Mouse (Mus musculus): ENCODE results near the gene Rps12. TPM values are rescaled to one million over a fixed set of nuclear protein-coding genes. Genes with fewer than 3 reads are reported as not detected.

Rps12 gene
- polyA plus RNA-seq, 1 experiment from 2014 or later, result 119 TPM

DNA sequence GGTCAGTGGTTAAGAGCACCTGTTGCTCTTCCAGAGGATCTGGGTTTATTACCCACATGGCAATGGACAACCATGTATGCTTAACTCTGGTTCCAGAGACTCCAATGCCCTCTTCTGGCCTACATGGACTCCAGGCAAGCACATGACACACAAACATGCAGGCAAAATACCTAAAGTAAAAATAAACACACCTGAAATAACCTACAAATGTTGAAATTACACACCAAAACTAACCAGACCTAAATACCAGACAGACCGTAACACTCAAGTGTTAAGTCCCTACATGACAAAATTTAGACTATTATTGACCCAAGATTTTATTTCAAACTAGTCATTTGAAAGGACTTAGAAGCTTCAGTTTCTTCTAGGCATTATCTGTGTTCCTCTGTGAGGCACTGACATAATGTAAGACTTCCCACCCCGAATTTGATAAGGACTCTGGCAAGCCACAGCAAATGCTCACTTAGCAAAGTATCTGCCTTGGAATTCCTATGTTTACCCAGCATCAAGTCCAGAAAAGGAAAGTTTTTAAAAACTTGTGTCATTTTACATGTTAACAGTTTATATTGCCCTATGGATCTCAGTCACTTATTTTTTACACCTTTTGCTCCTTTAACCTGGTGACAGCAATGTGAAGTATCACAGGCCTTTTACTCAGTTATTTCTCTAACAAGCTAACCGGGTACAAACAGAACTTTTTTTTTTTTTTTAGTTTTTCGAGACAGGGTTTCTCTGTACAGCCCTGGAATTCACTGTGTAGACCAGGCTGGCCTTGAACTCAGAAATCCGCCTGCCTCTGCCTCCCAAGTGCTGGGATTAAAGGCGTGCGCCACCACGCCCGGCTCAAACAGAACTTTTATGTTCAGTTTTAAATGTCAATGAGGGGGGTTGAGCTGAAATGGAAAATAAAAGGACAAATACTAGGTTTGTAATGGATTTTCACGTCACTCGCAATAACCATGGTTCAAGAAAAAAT, 5.0 kb downstream of the Rps12 start:
- WGBS, result 89% methylated on average over 11 of the region's 11 CpGs
- Histone ChIP-seq H3K9me3 (ENCODE audit: control insufficient read depth, low read length) (no peaks in the 10 kb centered on the region), H3K4me1 (ENCODE audit: control insufficient read depth, insufficient read depth, low read length) (peaks cover 8% of the 10 kb centered on the region), H3K9ac (replicated peaks; ENCODE audit: low read length) (no peak overlapping the region), H3K4me2 (ENCODE audit: low read length) (no peak overlapping the region), H3K27ac (replicated peaks; ENCODE audit: low read depth, low read length) (no peak overlapping the region), H3K36me3 (ENCODE audit: control insufficient read depth, insufficient read depth, low read length) (peaks cover 45% of the 10 kb centered on the region), H3K27me3 (ENCODE audit: control insufficient read depth, insufficient read depth, low read length) (no peaks in the 10 kb centered on the region), H3K4me3 (replicated peaks; ENCODE audit: low read depth, low read length) (no peak overlapping the region)
- DNase-seq (no peak), ATAC-seq (ENCODE audit: low FRiP score, low TSS enrichment) (no peak)

DNA sequence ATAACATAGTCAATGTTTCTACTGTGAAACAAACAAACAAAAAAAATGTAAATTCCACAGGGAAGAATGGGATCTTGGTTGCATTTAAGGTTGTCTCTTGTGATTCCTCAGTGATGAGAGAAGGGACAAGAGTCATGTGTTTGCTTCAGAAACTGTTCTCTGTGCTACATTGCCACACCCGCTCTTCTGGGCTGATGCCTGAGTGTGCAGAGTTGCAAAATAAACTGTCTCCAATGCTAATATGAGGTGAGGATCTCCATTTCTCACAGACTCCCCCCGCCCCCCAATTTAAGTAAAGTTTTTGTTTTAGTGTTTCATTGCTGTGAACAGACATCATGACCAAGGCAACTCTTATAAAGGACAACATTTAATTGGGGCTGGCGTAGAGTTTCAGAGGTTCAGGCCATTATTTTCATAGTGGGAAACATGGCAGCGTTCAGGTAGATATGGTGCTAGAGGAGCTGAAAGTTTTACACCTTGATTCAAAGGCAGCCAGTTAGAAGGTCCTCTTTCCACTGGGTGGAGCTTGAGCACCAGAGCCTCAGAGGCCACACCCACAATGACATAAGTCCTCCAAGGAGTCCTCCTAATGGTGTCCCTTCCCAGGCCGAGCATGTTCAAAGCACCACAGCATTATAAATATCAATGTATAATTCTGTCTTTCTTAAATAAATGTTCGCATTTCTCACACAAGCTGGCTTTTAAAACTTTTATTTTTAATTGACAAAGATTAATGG, 6.4 kb downstream of the Rps12 start:
- no peak overlapping the region for H3K4me3 ChIP-seq (replicated peaks; ENCODE audit: low read depth, low read length)
- 0 out of 2 replicates have a peak, but pooled peaks have one; percentile 7 for ATAC-seq (ENCODE audit: low FRiP score, low TSS enrichment)

DNA sequence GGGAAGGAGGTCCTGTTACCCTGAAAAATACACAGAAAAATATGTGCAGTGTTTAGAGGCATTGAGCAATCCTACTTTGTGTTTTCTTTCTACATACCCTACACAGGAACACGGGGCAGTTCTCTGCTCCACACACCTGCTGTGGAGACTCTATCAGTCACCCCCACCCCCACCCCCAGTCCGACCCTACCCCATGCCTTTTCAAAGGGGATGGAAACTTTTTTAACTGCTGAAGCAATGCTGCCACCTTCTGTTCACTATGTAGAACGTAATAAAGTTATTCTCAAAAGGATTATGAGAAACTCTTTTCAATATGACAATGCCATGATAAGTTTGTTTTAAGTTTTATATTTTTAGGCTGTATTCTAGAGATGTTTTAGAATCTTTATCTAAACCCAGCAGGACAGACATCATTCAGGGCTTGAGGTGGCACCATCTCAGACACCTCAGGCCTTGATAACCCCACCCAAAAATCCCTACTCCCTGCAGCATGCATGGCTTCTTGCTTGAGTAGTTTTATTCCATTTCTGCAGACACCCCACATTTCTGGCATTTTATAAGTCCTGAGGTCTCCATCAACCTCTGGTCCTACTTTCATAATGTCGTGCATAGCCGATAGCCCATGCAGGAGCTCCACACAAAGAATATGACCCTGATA, 9.7 kb downstream of the Rps12 start:
- H3K27ac ChIP-seq (replicated peaks; ENCODE audit: low read depth, low read length), result no peak overlapping the region
- no peak overlapping the region for H3K9ac ChIP-seq (replicated peaks; ENCODE audit: low read length)
- H3K4me3 ChIP-seq (replicated peaks; ENCODE audit: low read depth, low read length), result no peak overlapping the region
- 35% methylated on average over 5 of the region's 5 CpGs for WGBS
- DNase-seq (peak; percentile 76), ATAC-seq (ENCODE audit: low FRiP score, low TSS enrichment) (peak; percentile 49; the same call in 1 of the 2 replicates)
- H3K9me3 ChIP-seq (ENCODE audit: control insufficient read depth, low read length), result no peaks in the 10 kb centered on the region
- peaks cover 12% of the 10 kb centered on the region for H3K36me3 ChIP-seq (ENCODE audit: control insufficient read depth, insufficient read depth, low read length)
- H3K4me2 ChIP-seq (ENCODE audit: low read length), result no peak overlapping the region
- no peaks in the 10 kb centered on the region for H3K4me1 ChIP-seq (ENCODE audit: control insufficient read depth, insufficient read depth, low read length)
- H3K27me3 ChIP-seq (ENCODE audit: control insufficient read depth, insufficient read depth, low read length), result no peaks in the 10 kb centered on the region

More for the DNA sequence above, 6.4 kb downstream of the Rps12 start:
- DNase-seq, result no peak
- Histone ChIP-seq H3K9me3 (ENCODE audit: control insufficient read depth, low read length) (no peaks in the 10 kb centered on the region), H3K27me3 (ENCODE audit: control insufficient read depth, insufficient read depth, low read length) (no peaks in the 10 kb centered on the region), H3K27ac (replicated peaks; ENCODE audit: low read depth, low read length) (no peak overlapping the region), H3K4me1 (ENCODE audit: control insufficient read depth, insufficient read depth, low read length) (peaks cover under 1% of the 10 kb centered on the region), H3K9ac (replicated peaks; ENCODE audit: low read length) (no peak overlapping the region), H3K36me3 (ENCODE audit: control insufficient read depth, insufficient read depth, low read length) (peaks cover 43% of the 10 kb centered on the region), H3K4me2 (ENCODE audit: low read length) (no peak overlapping the region)
- WGBS, result 89% methylated on average over 6 of the region's 6 CpGs

DNA sequence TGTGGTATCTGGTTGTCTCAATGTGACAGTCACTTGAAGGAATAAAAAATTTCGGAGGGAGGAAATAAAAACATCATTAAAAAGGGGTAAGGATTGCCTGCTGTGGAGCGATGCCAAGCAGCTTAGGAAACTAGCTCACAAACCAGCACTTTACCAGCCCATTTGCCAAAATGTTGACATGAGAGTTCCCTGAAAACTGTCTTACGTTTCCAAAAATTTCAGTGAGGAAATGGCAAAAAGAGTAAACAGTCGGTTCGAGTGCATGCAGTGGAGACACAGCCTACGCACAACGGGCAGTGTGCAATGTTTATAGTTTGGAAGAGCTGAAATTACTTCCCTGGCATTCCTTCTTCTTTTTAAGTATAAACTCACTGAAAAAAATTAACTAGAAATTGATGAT, 32.9 kb downstream of the Rps12 start:
- WGBS, result 90% methylated on average over 7 of the region's 7 CpGs
- Histone ChIP-seq H3K9me3 (ENCODE audit: control insufficient read depth, low read length) (no peaks in the 10 kb centered on the region), H3K27ac (replicated peaks; ENCODE audit: low read depth, low read length) (no peak overlapping the region), H3K4me2 (ENCODE audit: low read length) (no peak overlapping the region), H3K27me3 (ENCODE audit: control insufficient read depth, insufficient read depth, low read length) (no peaks in the 10 kb centered on the region), H3K9ac (replicated peaks; ENCODE audit: low read length) (no peak overlapping the region), H3K4me1 (ENCODE audit: control insufficient read depth, insufficient read depth, low read length) (no peaks in the 10 kb centered on the region), H3K4me3 (replicated peaks; ENCODE audit: low read depth, low read length) (no peak overlapping the region), H3K36me3 (ENCODE audit: control insufficient read depth, insufficient read depth, low read length) (no peaks in the 10 kb centered on the region)
- ATAC-seq (ENCODE audit: low FRiP score, low TSS enrichment) (no peak), DNase-seq (no peak)

Other genes starting within 250 kb of the Rps12 start
- gene Slc18b1, start 9.7 kb upstream of the Rps12 start, polyA plus RNA-seq (2014; fragmentation: Nextera tagmentation; extraction: Ambion mirVana), result 16.4 and 21.2 TPM in 2 replicates
- not detected in 2 replicates for gene Vnn3, start 64.2 kb upstream of the Rps12 start, polyA plus RNA-seq (2014; fragmentation: Nextera tagmentation; extraction: Ambion mirVana)
- gene Vnn1, start 107.4 kb upstream of the Rps12 start, polyA plus RNA-seq (2014; fragmentation: Nextera tagmentation; extraction: Ambion mirVana), result 0.08 TPM in 1 of 2 replicates, not detected in the other
- not detected in 2 replicates for gene Taar1, start 133.1 kb upstream of the Rps12 start, polyA plus RNA-seq (2014; fragmentation: Nextera tagmentation; extraction: Ambion mirVana)
- gene Taar2, start 151.3 kb upstream of the Rps12 start, polyA plus RNA-seq (2014; fragmentation: Nextera tagmentation; extraction: Ambion mirVana), result not detected in 2 replicates
- not detected in 2 replicates for gene Taar3, start 162.3 kb upstream of the Rps12 start, polyA plus RNA-seq (2014; fragmentation: Nextera tagmentation; extraction: Ambion mirVana)
- not detected in 2 replicates for gene Taar4, start 173.2 kb upstream of the Rps12 start, polyA plus RNA-seq (2014; fragmentation: Nextera tagmentation; extraction: Ambion mirVana)
- gene Taar5, start 183.4 kb upstream of the Rps12 start, polyA plus RNA-seq (2014; fragmentation: Nextera tagmentation; extraction: Ambion mirVana), result not detected in 2 replicates
- gene Taar6, start 198.4 kb upstream of the Rps12 start, polyA plus RNA-seq (2014; fragmentation: Nextera tagmentation; extraction: Ambion mirVana), result not detected in 2 replicates
- gene Taar7a, start 206.2 kb upstream of the Rps12 start, polyA plus RNA-seq (2014; fragmentation: Nextera tagmentation; extraction: Ambion mirVana), result not detected in 2 replicates
- gene Taar7b, start 212.7 kb upstream of the Rps12 start, polyA plus RNA-seq (2014; fragmentation: Nextera tagmentation; extraction: Ambion mirVana), result not detected in 2 replicates
- not detected in 2 replicates for gene Taar7d, start 239.9 kb upstream of the Rps12 start, polyA plus RNA-seq (2014; fragmentation: Nextera tagmentation; extraction: Ambion mirVana)

Data from midbrain, embryonic 14.5 days (tissue).